Mouse (Mus musculus): Measurements from ENCODE around the gene Ucp3.

Gene Ucp3

DNA sequence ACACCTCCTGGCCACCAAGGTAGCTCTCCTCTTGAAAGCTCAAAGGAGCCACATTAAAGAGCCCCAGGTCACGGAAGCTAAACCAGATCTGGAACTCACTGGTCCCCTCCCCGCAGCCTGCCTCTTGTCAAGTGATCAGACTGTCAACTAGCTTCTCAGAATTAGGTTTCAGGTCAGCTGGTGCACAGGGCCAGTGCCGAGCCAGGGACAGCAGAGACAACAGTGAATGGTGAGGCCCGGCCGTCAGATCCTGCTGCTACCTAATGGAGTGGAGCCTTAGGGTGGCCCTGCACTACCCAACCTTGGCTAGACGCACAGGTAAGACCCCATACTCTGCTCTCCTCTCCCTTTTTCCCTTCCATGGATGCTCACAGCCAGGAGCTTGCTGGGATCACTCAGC, at the start of gene Ucp3:
TSS of gene Ucp3 (plus strand) at position 214 of the 400 bp plus-strand sequence.
- no peak for DNase-seq

DNA sequence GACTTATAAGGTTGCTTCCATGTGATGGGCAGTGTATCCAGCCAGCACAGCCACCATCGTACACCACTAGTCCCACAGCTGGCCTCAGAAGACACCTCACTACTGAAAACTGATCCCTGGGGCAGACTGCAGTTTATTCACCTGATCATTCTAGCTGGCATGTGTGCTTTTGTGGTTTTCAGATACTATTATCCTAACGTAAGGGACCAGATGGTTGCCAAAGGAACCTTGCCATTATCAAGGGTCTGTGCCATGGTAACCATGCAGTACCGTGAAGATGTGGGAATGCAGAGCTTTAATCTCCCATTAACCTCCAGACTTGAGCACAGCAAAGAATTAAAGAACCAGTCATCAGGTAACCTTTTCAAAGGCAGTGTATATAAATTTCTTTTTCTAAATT, 47.0 kb upstream of the Ucp3 start:
- DNase-seq = no peak

DNA sequence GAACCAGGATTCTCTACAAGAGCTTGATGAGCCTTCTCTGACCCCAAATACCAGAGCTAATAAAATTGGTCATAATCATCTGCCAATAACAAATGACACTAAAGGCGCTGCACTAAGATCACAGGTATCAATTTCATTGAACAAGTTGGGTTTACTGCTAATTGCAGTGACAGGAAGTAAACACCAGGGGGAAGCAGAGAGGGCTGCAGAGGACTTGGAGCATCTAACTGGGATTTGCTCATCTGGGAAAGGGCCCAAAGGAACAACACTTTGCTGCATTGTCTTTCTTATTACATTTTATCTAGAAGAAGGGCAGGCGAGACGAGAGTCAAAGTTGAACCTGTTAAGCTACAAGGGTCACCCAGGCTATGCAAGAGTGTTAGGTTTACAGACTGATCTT, 43.7 kb upstream of the Ucp3 start:
- DNase-seq = peak; percentile 43

DNA sequence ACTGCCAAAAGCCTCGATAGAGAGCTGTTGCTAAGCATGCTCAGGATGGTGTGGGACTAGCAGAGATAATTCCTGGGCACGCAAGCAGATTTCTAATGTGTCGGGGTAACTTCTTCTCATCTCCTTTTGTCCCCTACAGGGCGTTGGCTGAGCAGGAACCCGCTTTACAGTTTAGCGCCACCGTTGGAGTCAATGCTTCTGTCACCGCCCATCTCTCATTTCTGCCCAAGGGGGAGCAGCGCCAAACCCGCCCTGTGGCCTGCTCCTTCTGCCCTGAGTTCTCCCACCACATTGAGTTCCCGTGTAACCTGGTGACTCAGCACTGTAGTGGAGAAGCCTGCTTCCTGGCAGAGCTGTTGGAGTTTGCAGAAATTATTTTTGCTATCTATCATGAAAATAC, 42.9 kb upstream of the Ucp3 start:
- no peak for DNase-seq

DNA sequence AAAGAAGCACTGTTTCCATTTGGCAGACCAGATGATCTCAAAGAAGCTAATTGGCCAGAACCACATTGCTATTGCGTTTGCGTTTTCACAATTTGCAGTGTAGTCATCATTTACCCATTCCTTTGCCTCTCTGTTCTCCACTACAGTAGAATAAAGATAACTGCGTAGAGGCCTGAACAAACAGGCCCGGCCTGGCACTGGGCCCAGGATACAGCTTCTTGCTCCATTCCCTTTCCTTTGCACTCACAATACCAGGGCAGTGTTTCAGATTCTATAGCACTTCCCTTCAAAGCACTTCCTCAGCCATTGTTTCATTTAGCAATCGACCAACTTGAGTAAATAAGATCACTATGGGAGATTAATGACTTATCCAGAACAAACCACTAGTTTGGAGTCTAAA, 41.7 kb upstream of the Ucp3 start:
- DNase-seq = no peak

DNA sequence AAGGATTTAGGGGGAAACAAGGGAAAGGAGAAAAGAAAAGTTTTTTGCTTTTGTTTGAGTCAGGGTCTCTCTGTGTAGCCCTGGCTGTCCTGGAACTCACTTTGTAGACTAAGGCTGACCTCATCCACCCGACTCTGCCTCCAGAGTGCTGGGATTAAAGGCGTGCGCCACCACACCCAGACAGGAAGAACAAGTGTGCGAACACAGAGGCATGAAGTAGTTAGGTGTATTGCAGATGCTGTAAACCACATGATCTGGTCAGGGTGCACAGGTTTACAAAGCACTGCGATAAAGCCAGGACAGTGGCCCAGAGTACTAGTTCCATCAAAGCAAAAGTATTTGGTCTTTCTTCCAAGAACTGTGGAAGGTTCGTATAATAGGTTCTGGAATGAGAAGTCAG, 39.5 kb upstream of the Ucp3 start:
- no peak for DNase-seq

DNA sequence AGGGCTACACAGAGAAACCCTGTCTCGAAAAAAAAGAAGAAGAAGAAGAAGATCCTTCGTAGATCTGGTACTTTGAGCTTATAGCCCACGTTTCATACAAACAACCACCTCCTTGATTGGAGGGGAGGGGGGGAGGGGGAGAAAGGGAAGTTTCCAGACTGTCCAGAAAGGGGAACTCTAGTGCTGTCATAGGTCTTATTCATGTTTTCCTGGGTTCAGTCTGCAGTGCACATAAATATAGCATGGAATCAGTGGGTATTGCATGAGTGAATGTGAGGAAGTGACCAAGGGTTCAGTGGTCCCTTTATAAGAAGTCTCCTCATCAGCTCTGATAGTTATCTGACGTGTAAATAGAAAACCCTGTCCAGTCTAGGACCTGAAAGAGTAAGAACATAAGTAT, 29.1 kb upstream of the Ucp3 start:
- no peak for DNase-seq

DNA sequence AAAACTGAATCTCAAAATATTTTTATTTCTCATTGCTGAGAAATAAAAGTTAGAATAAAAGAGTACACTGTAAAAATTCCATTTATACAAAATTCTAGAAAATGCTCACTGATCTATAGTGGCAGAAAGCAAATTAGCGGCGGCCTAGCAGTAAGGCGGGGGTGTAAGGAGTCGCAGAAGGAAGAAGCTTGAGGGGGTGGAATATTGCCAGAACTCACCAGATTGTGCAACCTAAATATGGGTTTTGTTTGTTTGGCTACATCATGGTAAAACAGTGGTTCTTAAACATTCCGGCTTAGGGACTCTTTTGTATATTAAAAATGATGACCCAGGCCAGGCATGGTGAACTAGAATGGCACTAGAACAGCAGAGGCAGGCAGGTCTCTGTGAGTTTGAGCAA, 26.5 kb upstream of the Ucp3 start:
- no peak for DNase-seq

DNA sequence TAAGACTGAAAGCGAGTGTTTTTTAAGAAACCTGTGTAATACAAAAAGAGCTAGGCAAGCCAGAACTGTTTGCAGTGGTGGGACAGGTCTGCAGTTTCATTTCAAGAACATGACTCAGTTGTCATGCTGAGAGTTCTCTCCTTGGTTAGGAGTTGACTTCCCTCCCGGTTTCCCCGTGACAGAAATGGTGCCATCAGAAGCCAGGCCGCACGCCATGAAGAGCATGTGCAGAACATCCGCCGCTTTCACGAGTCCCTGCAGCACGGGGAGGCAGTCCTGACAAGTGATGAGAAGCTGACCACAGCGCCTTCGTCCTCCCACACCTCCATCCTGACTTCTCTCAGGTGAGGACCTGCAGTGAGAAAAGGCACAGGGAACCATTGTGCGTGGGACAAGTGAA, 24.3 kb upstream of the Ucp3 start:
- no peak for DNase-seq

DNA sequence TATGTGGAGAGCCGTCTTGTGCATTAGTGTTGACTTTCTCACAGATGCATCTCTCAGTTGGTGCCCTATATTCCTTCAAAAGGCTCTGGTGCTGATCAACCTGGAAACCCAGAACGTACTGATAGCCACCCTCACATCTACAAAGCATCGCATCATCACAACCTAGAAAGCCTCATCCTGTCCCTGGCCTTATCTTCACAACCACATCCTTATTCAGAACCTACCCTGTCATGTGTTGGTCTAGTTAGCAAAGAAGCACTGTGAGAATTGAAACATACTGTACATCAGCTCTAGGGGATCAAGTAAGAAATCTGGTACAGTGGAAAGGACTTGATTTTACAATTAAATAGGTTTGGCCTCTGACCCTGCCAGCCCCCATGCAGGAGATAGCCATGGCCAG, 23.8 kb upstream of the Ucp3 start:
- DNase-seq = no peak

DNA sequence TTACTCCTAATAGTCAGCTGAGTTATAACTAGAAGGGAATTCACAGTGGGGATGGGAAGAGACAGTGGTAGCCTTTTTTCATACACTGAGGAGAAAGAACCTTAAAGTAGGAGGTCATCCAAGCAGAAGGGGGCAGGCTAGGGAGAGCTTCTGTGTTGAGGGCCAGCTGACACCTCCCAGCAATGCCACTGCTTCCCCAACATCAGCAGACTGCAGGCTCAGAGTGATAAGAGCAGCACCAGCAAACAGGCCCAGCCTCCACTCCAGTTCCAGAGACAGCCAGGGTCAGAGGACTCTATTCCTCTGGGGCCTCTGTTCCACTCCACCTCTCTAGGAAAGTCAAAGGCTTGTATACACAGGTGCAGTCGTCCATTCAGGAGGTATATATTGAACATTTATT, 14.6 kb upstream of the Ucp3 start:
- no peak for DNase-seq

DNA sequence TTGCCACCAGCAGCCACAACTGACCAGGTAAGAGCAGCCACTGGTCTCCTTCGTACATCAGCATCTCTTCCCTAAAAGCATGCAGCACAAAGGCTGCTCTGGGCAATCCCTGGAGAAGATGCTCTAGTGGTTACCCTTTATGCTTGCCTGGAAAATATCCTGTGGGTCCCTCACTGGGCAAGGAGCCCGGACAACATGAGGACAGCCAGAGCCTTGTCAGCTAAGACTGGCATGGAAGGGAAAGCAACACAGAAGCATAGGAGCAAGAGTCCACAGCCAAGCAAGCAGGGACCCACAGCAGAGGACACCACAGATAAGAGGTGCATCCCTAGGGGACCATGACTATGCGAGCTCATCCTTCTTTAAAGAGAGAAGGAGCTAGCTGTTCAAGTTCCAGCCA, 12.9 kb upstream of the Ucp3 start:
- no peak for DNase-seq

DNA sequence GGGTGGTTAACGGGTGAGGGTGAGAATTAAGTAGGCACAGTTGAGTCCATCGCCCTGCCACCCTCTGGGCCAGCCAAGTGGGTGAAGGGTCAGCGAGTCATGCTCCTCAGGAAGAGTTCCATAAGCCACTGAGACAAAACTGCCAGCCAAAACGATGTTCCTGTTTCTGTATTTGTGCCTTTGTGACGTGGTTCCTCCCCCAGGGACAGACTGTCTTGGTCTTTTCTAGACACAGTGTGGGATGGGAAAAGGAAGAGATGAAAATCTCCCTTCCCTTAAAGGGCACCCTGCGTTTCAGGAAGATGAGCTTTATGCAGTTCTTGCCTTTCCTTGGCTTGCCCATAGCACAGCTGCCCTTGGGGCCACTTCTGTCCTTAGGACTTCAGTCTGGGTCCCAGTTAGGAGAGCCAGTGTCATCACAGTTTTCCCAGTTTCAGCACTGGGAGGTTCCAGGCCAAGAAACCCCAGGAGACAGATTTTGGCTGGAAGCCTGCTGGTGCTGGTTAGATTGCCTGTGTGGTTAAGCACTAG, 11.1 kb upstream of the Ucp3 start:
- no peak for DNase-seq

DNA sequence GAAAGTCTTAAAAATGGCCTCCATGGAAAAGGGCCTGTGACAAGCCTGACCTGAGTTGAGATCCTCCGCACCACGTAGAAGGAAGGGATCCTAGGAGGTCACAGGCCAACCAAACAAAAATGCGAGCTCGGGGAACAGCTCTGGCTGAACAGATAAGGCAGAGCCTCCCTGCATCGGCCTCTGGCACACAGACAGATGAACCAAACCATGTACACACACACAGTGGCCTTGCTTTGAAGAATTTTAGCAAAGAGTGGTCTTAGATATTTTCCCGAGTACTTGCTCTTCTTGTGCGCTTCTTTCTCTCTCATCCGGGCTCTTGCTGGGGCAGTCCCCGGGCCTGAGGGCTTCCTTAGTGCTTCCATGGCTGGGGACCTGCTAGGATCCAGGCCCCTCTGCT, 9.6 kb upstream of the Ucp3 start:
- no peak for DNase-seq

DNA sequence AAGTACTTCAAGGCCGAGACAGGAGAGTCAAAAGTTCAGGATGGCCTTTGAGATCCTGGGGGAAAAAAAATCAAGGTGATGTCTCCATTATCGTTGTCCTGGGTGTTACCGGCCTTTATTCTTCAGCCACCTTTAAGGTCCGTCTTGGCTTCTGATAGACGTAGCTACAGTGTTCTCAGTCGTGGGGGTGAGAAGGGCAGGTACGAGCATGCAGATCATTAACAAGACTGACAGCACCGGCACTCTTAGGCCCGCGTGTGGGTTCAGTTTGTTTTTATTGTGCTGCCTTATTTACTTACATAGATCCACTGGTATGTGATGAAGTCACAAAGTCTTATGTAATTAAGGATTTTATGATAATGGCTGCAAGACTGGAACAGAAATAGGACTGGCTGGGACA, 9.0 kb upstream of the Ucp3 start:
- DNase-seq = no peak

DNA sequence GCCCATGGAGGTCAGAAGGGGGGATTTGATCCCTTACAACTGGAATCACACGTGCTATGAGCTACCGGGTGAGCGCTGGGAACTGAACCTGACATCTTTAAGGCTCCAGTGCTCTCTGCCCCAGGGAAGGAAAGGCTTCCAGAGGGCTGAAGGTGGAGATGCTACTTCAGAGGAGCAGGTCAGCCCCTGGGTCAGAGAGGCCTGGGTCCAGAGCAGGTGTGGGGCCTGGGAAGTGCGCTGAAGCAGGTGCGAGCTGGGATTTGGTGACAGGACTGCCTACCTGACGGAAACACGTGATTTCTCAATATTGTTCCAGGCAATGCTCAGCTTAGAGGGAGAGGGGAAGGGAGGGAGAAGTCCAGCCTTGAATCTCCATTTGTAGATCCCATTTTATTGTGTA, 8.5 kb upstream of the Ucp3 start:
- no peak for DNase-seq

DNA sequence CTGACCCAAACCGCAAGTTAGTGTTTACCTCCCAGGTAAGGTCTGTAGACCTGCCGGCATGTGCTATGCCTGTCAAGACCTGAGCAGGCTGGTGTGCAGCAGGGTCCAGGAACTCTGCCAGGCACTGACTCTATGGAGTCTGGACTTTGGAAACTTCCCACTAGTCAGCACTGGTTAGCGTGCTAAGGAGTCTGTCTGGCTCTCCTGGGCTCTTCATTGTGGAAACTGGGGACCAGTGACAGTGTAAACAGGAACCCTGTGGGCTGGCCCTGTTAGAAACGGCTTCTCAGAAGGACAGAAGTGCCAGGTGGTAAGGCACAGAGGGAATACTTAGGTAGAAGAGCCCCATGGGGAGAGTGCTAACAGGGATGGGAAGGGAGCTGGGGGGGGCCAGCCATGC, 7.5 kb upstream of the Ucp3 start:
- DNase-seq = no peak

DNA sequence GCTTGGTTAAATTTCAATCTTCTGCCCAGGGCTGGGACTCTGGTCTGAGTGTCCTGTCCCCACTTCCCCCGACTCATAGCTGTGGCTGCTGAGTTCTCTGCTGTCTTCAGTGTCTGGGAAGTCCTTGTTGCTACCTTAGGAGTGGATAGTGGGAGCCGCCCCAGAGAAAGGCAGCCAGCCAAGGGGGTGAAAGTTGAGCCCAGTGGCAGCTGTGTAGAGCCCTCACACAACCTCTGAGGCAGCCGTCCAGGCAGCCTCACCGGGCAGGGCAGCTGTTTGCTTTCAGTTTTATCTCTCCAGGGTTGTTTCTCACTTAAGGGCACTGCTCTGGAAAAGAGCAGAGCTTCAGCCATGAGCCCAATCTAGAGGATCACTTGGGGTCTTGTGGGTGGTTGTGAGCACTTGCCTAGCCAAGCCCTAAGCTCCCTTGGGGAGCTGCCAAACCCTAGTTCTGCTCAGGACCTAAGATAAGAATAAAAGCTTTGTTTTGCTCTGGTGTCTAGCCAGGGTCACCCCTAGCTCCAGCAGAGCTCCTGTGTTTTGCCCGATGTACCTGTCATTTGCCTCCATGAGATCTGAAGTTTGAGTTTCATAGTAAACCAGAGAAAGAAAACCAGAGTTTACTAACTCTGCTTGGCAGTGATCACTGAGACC, 7.0 kb upstream of the Ucp3 start:
- DNase-seq = no peak

DNA sequence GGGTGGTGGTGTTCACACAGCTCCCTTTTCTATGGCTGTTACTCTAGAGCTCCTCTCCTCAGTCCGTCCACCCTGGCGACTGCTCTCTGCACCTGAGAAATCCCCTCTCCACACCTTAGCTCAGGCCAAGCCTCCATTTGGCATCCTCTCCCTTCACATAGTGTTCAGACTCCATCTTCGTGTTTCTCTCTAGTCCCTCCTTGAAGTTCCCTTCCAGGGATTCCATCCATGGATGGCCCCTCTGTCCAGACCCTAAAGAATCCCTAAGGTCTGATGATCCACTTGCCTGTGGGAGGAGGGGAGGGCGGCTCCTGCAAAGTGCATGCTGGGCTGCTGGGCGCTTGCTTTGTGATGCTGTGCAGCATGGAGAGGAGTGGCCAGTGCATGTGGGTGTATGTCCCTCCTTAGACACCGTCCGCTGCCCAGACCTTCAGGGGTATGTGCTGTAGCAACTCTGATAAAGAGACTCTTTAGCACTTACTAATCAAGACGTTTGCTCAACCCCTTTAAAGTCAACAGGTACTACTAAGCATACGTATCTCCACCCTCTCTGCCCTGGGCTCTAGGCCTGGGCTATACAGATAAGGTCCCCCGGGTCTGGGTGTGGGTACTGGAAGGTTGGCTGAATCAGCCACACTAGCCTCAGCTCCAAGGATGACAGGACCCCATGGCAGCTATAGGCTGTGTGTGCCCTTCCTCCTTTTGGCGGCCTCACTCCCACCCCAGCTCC, 5.8 kb upstream of the Ucp3 start:
- DNase-seq = no peak

DNA sequence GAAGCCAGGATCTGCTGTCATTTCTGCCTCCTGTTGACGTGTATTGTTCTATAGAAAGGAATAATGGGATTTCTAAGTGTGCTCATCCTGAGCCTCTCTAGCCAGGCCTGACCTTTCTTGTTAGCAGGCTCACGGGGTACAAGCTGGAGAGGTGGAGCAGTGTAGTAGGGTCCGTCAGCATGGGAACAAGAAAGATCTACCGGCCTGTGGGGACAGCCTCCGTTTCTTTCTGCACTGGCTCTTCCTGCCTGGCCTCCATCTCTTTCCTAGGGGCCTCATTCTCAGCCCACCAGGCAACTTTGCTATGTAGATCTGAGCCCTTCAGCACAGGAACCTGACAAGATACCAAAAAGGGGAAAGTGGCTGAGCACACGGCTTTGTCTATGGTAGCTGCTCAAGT, 4.0 kb upstream of the Ucp3 start:
- DNase-seq = no peak

DNA sequence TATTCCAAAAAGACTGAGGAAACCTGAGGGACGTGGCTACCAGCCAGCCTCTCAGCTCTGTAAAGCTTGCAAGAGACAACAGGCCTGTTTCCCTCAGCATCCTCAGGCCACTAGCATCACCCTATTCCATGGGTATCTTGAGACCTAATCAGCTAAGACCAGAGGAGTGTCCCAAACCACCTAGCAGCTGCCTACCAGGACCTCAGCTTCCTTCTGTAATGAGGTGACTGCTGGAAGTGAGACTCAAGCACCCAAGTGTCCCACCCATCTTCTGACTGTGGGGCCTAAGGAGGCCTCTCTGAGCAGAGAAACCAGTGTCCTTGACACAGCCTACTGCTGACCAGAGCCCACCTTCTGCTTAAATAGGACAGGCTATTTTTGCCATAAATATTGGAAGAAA, 3.3 kb upstream of the Ucp3 start:
- no peak for DNase-seq

DNA sequence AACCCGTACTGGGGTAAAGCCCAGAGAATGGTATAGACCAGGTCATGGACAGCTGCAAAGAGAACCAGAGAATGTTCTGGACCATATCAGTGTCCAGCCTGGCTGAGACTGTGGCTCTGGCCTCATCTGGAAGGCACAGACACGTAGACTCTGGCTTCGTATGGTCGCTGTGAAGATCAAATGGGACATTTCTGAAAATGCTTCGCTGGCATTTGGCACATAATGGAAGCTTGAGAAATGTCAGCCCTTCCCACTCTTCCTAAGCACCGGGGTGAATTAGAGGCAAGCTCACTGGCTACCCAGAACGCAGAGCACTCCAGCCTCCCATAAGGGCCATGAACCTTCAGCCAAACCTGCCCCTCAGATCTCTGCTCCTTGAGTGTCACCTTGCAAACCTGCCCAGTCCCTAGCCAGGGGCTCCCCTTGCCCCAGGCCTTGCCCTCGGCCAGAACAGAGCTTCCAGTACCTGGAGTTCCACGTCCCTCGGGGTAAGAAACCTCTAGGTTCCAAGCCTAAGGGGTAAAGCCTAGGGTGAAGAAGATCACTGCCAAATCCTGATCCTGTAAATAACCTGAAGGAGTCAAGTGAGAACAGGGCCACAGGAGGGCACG, 1.9 kb upstream of the Ucp3 start:
- DNase-seq = no peak

DNA sequence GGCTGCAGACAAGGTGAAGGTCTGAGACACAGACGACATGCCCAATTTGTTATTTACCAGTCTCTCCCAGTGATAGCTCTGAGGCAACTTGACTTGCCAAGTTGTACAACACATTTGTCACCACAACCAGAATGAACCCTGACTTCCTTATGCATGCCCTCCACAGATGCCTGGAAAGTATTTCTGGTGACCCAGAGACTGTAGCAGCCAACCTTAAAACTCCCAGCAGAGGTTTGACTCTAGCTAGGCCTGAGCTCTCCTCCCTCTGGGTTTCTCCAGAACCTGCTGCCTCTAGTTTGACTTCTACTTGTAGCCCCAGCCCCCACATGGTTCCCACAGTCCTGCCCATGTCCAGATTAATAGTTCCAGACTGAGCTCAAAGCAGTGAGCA, 1.4 kb upstream of the Ucp3 start:
- no peak for DNase-seq

DNA sequence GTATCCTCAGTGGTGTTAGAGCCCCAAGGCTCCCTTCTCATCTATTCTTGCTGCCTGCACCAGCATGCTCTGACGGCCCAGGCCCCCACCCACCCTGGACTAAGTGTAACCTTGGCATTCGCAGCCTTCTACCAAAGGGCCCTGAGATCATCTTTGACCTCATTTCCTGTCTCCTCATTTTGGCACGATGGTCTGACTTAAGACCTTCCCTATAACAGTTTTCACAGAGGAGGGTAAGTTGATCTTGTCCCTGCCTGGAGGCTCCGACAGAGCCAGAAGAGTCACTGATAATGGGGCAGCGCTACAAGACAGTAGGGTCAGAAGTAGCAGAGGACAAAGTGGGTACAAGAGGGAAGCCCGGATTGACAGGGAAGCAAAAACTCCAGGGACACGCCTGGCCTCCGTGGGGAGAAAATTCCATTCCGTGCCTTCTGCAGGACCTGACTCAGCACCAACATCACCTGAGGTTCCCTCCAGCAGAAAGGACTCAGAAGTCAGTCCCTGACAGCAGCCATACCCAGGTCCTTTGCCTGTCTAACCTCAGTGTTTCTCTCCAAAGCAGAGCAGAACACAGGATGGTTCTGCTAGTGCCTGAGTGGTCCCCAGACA, 1.2 kb downstream of the Ucp3 start:
- DNase-seq = no peak
